Mouse (Mus musculus): ENCODE data around the gene Cish.

GRCm38 (mm10) chr9:107260429-107260828, 35.4 kb upstream of the Cish start:
- TF ChIP-seq EP300 (IDR thresholded peaks at IDR 0.05; ENCODE audit: low read depth), result no peak
- no peak for TF ChIP-seq CTCF (IDR thresholded peaks at IDR 0.05; ENCODE audit: low read depth)

All from liver, embryonic 14.5 days (tissue).